Comparison of ENCODE assay signal across 27 mouse cellular contexts in genomic region chr1:73112711-73113110, GRCm38 (mm10).
DNase-seq lines count a peak whose midpoint lies in the region; ATAC-seq and TF ChIP-seq lines count a peak whose summit lies in the region.
"Had no signal": no experiment of that assay in that cellular context is flagged by ENCODE, and none has a peak within 500 bp of the region (broad histone marks: within the 10 kb centered on the region; RNA-seq: fewer than 3 reads in every experiment).

No protein-coding gene starts in this region.

- no peaks in the 10 kb centered on the region for H3K79me2 ChIP-seq in heart, adult 2 months (replicated peaks; ENCODE audit: control insufficient read depth, insufficient read depth, low read length)

- no peak overlapping the region for H3K4me2 ChIP-seq in midbrain, embryonic 11.5 days
- no peak overlapping the region for H3K4me2 ChIP-seq in midbrain, embryonic 13.5 days (replicated peaks)
- H3K4me2 ChIP-seq: embryonic facial prominence, embryonic 13.5 days; forebrain, embryonic 12.5 days; hindbrain, embryonic 12.5 days; intestine, embryonic 15.5 days; liver, embryonic 12.5 days; midbrain, embryonic 12.5 days; neural tube, embryonic 13.5 days; stomach, embryonic 15.5 days had no signal

- no peak overlapping the region for H3K4me3 ChIP-seq in heart, adult 2 months
- no peak overlapping the region for H3K4me3 ChIP-seq in midbrain, embryonic 11.5 days (ENCODE audit: low read depth, low read length)
- H3K4me3 ChIP-seq in midbrain, embryonic 13.5 days (replicated peaks) = no peak overlapping the region
- H3K4me3 ChIP-seq in small intestine, adult 2 months (ENCODE audit: low read depth, low read length) = no peak overlapping the region
- H3K4me3 ChIP-seq: embryonic facial prominence, embryonic 13.5 days; forebrain, embryonic 12.5 days; heart, embryonic 10.5 days; hindbrain, embryonic 12.5 days; intestine, embryonic 15.5 days; layer of hippocampus, adult 2 months; liver, embryonic 12.5 days; midbrain, embryonic 12.5 days; neural tube, embryonic 13.5 days; stomach, embryonic 15.5 days had no signal

- TF ChIP-seq EP300 in heart, adult 2 months (IDR thresholded peaks at IDR 0.05; ENCODE audit: insufficient read depth, low read depth, low read length) = no peak

- TF ChIP-seq POLR2A in heart, adult 2 months (IDR thresholded peaks at IDR 0.05; ENCODE audit: insufficient read depth, low read depth, low read length) = no peak
- no peak for TF ChIP-seq POLR2A in small intestine, adult 2 months (IDR thresholded peaks at IDR 0.05; ENCODE audit: low read depth, low read length)

- WGBS in heart, adult 2 months = 68% methylated on average over 3 of the region's 3 CpGs
- 86% methylated on average over 3 of the region's 3 CpGs for WGBS in midbrain, embryonic 11.5 days
- 88% methylated on average over 3 of the region's 3 CpGs for WGBS in midbrain, embryonic 13.5 days
- 67% methylated on average over 3 of the region's 3 CpGs for WGBS in small intestine, adult 2 months

- intact Hi-C loops in heart, adult 2 months (cut with DNase I) = no loop called here
- intact Hi-C loops in heart, postnatal 25 days (cut with DNase I) = loop anchor here (5.0 kb wide), 1 partner anchor 175 kb away; no protein-coding TSS in a partner anchor

- TF ChIP-seq CTCF in heart, adult 2 months (IDR thresholded peaks at IDR 0.05) = no peak
- no peak for TF ChIP-seq CTCF in small intestine, adult 2 months (IDR thresholded peaks at IDR 0.05; ENCODE audit: extremely low read depth, insufficient read length, insufficient replicate concordance, low read depth, low read length)

- H3K27ac ChIP-seq in heart, adult 2 months = peak overlapping the region; percentile 73
- H3K27ac ChIP-seq in midbrain, embryonic 11.5 days (ENCODE audit: low read depth, low read length) = no peak overlapping the region
- H3K27ac ChIP-seq in midbrain, embryonic 13.5 days = no peak overlapping the region
- peak overlapping the region; percentile 57 for H3K27ac ChIP-seq in small intestine, adult 2 months (ENCODE audit: insufficient read depth, low read depth, low read length)
- H3K27ac ChIP-seq: embryonic facial prominence, embryonic 13.5 days; forebrain, embryonic 12.5 days; heart, embryonic 10.5 days; hindbrain, embryonic 12.5 days; hindbrain, postnatal 0 days; intestine, embryonic 15.5 days; liver, embryonic 12.5 days; midbrain, embryonic 12.5 days; neural tube, embryonic 13.5 days; stomach, embryonic 15.5 days had no signal

- H3K27me3 ChIP-seq in heart, adult 2 months (ENCODE audit: control insufficient read depth, insufficient read depth, low read length) = no peaks in the 10 kb centered on the region
- H3K27me3 ChIP-seq in midbrain, embryonic 11.5 days (ENCODE audit: control insufficient read depth, insufficient read depth, low read length) = no peaks in the 10 kb centered on the region
- no peaks in the 10 kb centered on the region for H3K27me3 ChIP-seq in midbrain, embryonic 13.5 days
- H3K27me3 ChIP-seq in small intestine, adult 2 months (ENCODE audit: control insufficient read depth, insufficient read depth, low read length) = no peaks in the 10 kb centered on the region
- H3K27me3 ChIP-seq: embryonic facial prominence, embryonic 13.5 days; forebrain, embryonic 12.5 days; hindbrain, embryonic 12.5 days; intestine, embryonic 15.5 days; midbrain, embryonic 12.5 days; neural tube, embryonic 13.5 days; stomach, embryonic 15.5 days had no signal

- peaks cover 6% of the 10 kb centered on the region for H3K4me1 ChIP-seq in heart, adult 2 months (ENCODE audit: control insufficient read depth, insufficient read depth, low read length)
- no peaks in the 10 kb centered on the region for H3K4me1 ChIP-seq in midbrain, embryonic 11.5 days (ENCODE audit: control insufficient read depth, insufficient read depth, low read length)
- no peaks in the 10 kb centered on the region; the same call in 1 of the 2 replicates for H3K4me1 ChIP-seq in midbrain, embryonic 13.5 days (replicated peaks)
- no peaks in the 10 kb centered on the region for H3K4me1 ChIP-seq in small intestine, adult 2 months (ENCODE audit: control insufficient read depth, insufficient read depth, insufficient read length, low read length)
- H3K4me1 ChIP-seq: intestine, embryonic 15.5 days; liver, embryonic 12.5 days; neural tube, embryonic 13.5 days had no signal

- no peak overlapping the region for H3K9ac ChIP-seq in heart, adult 2 months (ENCODE audit: low read depth, low read length)
- H3K9ac ChIP-seq in midbrain, embryonic 11.5 days (ENCODE audit: low read length) = no peak overlapping the region
- no peak overlapping the region for H3K9ac ChIP-seq in midbrain, embryonic 13.5 days (replicated peaks)
- H3K9ac ChIP-seq: embryonic facial prominence, embryonic 13.5 days; forebrain, embryonic 12.5 days; hindbrain, embryonic 12.5 days; intestine, embryonic 15.5 days; liver, embryonic 12.5 days; liver, postnatal 0 days; midbrain, embryonic 12.5 days; neural tube, embryonic 13.5 days; stomach, embryonic 15.5 days had no signal

- H3K36me3 ChIP-seq in heart, adult 2 months (ENCODE audit: control insufficient read depth, insufficient read depth, low read length) = peaks cover 2% of the 10 kb centered on the region; the same call in 1 of the 2 replicates
- H3K36me3 ChIP-seq in midbrain, embryonic 11.5 days (ENCODE audit: control insufficient read depth, insufficient read depth, low read length) = no peaks in the 10 kb centered on the region
- no peaks in the 10 kb centered on the region for H3K36me3 ChIP-seq in midbrain, embryonic 13.5 days
- no peaks in the 10 kb centered on the region for H3K36me3 ChIP-seq in small intestine, adult 2 months (ENCODE audit: control insufficient read depth, insufficient read depth, low read length)
- H3K36me3 ChIP-seq: embryonic facial prominence, embryonic 13.5 days; forebrain, embryonic 12.5 days; heart, embryonic 10.5 days; hindbrain, embryonic 12.5 days; intestine, embryonic 15.5 days; liver, embryonic 12.5 days; midbrain, embryonic 12.5 days; neural tube, embryonic 13.5 days; stomach, embryonic 15.5 days had no signal

- H3K9me3 ChIP-seq in midbrain, embryonic 11.5 days (ENCODE audit: control insufficient read depth, low read length) = no peaks in the 10 kb centered on the region
- H3K9me3 ChIP-seq in midbrain, embryonic 13.5 days = no peaks in the 10 kb centered on the region
- H3K9me3 ChIP-seq: embryonic facial prominence, embryonic 13.5 days; forebrain, embryonic 12.5 days; heart, embryonic 10.5 days; hindbrain, embryonic 12.5 days; intestine, embryonic 15.5 days; liver, embryonic 12.5 days; midbrain, embryonic 12.5 days; neural tube, embryonic 13.5 days; stomach, embryonic 15.5 days had no signal

- ATAC-seq in midbrain, embryonic 11.5 days (ENCODE audit: low FRiP score) = no peak
- no peak for ATAC-seq in midbrain, embryonic 13.5 days
- ATAC-seq: CD4-positive, CD25-positive, alpha-beta regulatory T cell, adult 4 months; hindbrain, postnatal 0 days; intestine, embryonic 15.5 days; liver, embryonic 12.5 days; liver, postnatal 0 days; lung, postnatal 0 days had no signal

- peak; percentile 37 for DNase-seq in gastrocnemius, adult 18-20 months (ENCODE audit: low spot score)
- DNase-seq in gastrocnemius, postnatal 4 days (ENCODE audit: low spot score in 2 of 2) = no peak
- DNase-seq in heart, adult 2 months = no peak
- no peak for DNase-seq in heart, postnatal 25 days (ENCODE audit: low spot score)
- peak; percentile 61 for DNase-seq in midbrain, embryonic 11.5 days (ENCODE audit: low spot score, missing footprints)
- DNase-seq: adrenal gland, postnatal 14 days; embryo, embryonic 11 days; gastrocnemius, postnatal 10 days; left cerebral cortex, postnatal 4 days; liver, postnatal 0 days; thymus, adult 18-20 months; thymus, postnatal 36 days had no signal

Comparison
In these comparisons a context has a peak if more than half of its experiments do, and no peak if none do; other contexts are left out.
1. DNase-seq: peak in gastrocnemius, adult 18-20 months (single experiment) and midbrain, embryonic 11.5 days (single experiment); none in gastrocnemius, postnatal 4 days (0 of 2), heart, adult 2 months (0 of 2) and heart, postnatal 25 days (single experiment).
2. H3K27ac ChIP-seq: peak in heart, adult 2 months (single experiment) and small intestine, adult 2 months (single experiment); none in midbrain, embryonic 11.5 days (single experiment) and midbrain, embryonic 13.5 days (single experiment).